Mouse (Mus musculus): ENCODE measurements around the gene Rgl3. TPM values are rescaled to one million over a fixed set of nuclear protein-coding genes. Genes with fewer than 3 reads are reported as not detected.

The Rgl3 gene
- total RNA-seq, 2 experiments from 2014 or later: 1.7 to 1.9 TPM

Other genes with a start within 250 kb of the Rgl3 start
- 1 to 10 TPM; 1.4 to 2.1 TPM for gene Spc24, start 229.1 kb downstream of the Rgl3 start, total RNA-seq (2021)
- 1 to 10 TPM; 6.3 to 7.0 TPM for gene Kank2, start 190.7 kb downstream of the Rgl3 start, total RNA-seq (2021)
- gene Angptl8, start 153.9 kb downstream of the Rgl3 start, total RNA-seq (2021): not detected
- gene Dock6, start 136.8 kb downstream of the Rgl3 start, total RNA-seq (2021): 10 to 100 TPM; 14.1 to 15.0 TPM
- 10 to 100 TPM; 23.6 to 26.6 TPM for gene Rab3d, start 71.3 kb downstream of the Rgl3 start, total RNA-seq (2021)
- 10 to 100 TPM; 19.3 to 21.2 TPM for gene Ccdc159, start 62.0 kb downstream of the Rgl3 start, total RNA-seq (2021)
- 10 to 100 TPM; 41.0 to 44.6 TPM for gene Tmem205, start 61.9 kb downstream of the Rgl3 start, total RNA-seq (2021)
- 100 to 1,000 TPM; 303 to 315 TPM for gene Plppr2, start 52.4 kb downstream of the Rgl3 start, total RNA-seq (2021)
- gene Swsap1, start 33.7 kb downstream of the Rgl3 start, total RNA-seq (2021): 10 to 100 TPM; 14.7 to 15.9 TPM
- gene Epor, start 25.9 kb downstream of the Rgl3 start, total RNA-seq (2021): 10 to 100 TPM in 1 of 2 experiments, 1 to 10 TPM in 1; 9.1 to 10.6 TPM
- 1 to 10 TPM; 9.5 to 9.9 TPM for gene Ccdc151, start 13.2 kb upstream of the Rgl3 start, total RNA-seq (2021)
- 100 to 1,000 TPM; 110 to 114 TPM for gene Prkcsh, start 13.4 kb upstream of the Rgl3 start, total RNA-seq (2021)
- gene Elavl3, start 62.6 kb upstream of the Rgl3 start, total RNA-seq (2021): 100 to 1,000 TPM; 172 to 175 TPM
- gene Gm49318, start 81.8 kb upstream of the Rgl3 start, total RNA-seq (2021): 1 to 10 TPM; 3.1 to 4.5 TPM
- gene Zfp653, start 81.9 kb upstream of the Rgl3 start, total RNA-seq (2021): 10 to 100 TPM; 20.8 to 23.6 TPM
- 10 to 100 TPM; 42.2 to 46.3 TPM for gene Ecsit, start 96.0 kb upstream of the Rgl3 start, total RNA-seq (2021)
- under 1 TPM; 0.55 to 0.61 TPM for gene Cnn1, start 109.8 kb upstream of the Rgl3 start, total RNA-seq (2021)
- 10 to 100 TPM; 53.5 to 57.9 TPM for gene Elof1, start 127.7 kb upstream of the Rgl3 start, total RNA-seq (2021)
- 1 to 10 TPM in 1 of 2 experiments, under 1 TPM in 1; 0.91 to 1.3 TPM for gene Acp5, start 146.3 kb upstream of the Rgl3 start, total RNA-seq (2021)
- 10 to 100 TPM; 44.9 to 47.4 TPM for gene Pigyl, start 167.4 kb upstream of the Rgl3 start, total RNA-seq (2021)
- gene Zfp872, start 198.6 kb upstream of the Rgl3 start, total RNA-seq (2021): under 1 TPM in 1 of 2 experiments, not detected in 1; 0.38 TPM
- gene Zfp809, start 236.3 kb upstream of the Rgl3 start, total RNA-seq (2021): 10 to 100 TPM; 22.5 to 27.6 TPM